Mouse (Mus musculus): ENCODE measurements around the gene Ak3.
"Not testable (repeated sequence)": the region's sequence is repeated elsewhere in the genome, so short reads cannot be mapped to it uniquely, and the experiment has no call there.

Ak3 gene

DNA sequence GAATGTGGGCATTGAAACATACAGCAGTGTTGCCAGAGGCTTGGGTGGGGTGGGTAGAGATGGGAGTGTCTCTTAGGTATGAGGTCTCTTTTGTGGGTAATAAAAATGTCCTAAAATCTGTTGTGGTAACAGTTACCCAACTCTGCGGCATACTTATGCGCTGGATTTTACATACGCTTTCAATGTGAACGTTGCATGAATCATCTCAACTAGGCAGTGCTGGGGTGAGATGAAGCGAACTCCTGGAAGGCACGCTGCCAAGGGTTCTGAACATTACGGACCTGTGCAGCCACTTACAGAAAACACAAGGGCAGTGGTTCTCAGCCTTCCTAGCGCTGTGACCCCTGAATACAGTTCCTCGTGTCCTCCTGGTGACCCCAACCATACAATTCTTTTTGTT lies 5.1 kb downstream of the Ak3 start:
- DNase-seq (ENCODE audit: low spot score), result no peak

DNA sequence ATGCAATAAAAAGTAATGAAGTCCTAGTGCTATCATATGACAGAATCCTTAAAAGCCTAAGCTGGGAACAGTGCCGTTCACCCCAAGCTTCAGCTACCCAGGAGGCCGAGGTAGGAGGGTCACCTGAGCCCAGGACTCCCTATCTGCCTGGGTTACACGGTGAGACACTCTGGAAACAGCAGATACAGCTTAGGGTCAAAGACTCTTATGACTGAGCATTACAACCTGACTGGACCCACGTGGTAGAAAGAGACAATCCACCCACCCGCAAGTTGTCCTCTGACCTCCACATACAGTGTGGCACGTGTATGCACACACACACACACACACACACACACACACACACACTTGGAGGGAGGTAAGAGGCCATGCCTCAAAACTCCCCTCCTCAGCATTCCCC lies 5.6 kb downstream of the Ak3 start:
- no peak for DNase-seq (ENCODE audit: low spot score)

DNA sequence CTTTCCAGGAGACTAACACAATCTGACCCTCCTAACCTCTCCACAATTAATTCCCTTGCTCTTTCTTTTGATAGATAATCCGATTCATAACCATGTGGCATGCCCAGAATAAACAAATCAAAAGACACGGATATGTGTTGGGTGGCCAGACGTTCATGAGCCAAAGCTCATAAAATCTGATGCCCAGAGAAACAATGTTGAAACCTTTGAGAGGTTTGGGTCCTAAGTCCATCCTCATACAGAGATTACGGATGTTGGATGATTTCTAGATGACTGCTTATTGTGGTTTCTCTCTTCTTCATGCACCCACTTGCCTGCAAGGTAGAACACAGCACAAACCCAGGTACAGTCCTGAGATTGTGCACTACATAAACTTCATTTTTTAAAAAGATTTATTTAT lies 7.6 kb downstream of the Ak3 start:
- no peak for DNase-seq (ENCODE audit: low spot score)

DNA sequence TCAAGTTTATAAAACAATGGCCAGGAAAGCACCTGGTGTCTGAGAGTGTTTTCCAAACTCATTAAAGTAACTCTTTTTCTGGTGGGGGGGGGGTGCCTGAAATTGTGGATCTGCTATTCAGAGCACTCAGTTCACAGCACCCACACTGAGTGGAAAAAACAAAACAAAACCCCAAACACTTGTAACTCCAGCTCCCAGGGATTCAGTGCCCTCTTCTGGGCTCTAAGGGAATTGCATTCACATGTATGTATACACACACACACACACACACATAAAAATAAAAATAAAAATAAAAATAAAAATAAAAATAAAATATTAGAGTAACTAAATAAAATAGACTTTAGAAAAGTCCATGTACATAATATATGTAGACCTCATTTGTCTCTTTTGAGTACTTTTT lies 8.4 kb downstream of the Ak3 start:
- no peak for DNase-seq (ENCODE audit: low spot score)

DNA sequence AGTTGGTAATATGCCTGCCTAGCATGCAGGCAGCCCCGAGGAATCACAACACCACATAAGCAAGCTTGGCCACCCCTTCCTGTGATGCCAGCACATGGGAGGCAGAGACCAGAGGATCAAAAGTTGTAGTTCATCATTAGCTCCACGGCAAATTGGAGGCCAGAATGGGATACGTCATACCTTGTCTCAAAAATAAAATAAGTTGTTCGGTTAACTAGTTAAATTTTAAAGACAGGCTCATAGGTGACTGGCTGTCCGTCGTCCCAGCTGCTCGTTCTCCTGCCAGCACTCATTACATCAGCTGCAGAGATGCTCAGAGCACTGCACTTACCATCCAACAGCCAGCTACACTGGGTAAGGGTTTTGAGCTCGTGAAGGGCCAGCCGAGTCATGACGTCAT lies 10.2 kb downstream of the Ak3 start:
- DNase-seq (ENCODE audit: low spot score), result no peak

DNA sequence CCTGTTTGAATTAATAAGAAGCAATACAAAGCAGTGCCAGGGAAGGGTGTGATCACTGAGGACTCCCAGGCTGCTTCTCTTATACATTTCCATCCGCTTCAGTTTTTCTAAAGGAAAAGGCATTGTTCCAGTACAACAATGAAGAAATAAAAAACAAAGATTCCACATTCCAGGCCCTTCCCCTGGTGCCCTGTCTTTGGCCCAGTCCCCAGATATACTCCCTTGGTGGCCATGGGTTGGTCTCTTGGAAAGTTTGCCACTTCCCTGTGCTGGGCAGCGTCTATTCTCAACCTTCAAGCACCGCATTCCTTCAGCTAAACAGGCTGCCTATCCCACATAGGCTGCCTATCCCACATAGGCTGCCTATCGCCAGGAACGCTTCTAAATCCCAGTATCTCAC lies 10.7 kb downstream of the Ak3 start:
- DNase-seq (ENCODE audit: low spot score), result no peak

DNA sequence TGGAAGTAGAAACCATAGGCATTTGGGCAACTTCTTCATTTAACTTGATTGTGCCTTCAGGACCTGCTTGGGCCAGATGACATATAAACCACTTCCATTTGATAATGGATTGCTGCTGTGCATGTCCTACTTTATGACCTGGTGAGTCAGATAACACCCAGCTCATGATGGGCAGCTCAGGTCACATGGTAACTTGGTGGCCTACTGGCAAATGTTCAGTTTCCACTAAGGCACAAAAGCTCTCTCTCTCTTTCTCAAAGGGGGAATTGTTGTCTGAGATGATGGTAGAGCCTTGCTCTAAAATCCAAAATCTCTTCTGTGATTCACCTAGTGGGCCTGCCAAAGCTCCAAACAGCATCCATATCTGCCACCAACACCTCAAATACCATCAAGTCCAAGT lies 15.1 kb downstream of the Ak3 start:
- DNase-seq (ENCODE audit: low spot score), result no peak

DNA sequence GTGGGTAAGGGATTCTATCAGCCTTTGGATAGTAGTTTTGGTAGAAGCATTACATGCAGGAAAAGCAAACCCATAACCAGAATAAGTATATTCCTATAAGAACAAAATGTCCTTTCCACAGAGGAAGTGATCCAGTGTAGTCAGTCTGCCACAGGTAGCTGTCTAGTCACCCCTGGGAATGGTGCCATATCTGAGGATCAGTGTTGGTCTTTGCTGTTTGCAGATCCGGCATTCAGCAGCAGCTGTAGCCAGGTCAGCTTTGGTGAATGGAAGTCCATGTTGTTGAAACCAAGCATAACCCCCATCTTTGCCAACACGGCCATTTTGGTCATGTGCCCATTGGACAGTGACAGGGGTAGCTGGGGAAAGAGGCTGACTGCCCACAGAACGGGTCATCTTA lies 16.0 kb downstream of the Ak3 start:
- DNase-seq (ENCODE audit: low spot score), result no peak

DNA sequence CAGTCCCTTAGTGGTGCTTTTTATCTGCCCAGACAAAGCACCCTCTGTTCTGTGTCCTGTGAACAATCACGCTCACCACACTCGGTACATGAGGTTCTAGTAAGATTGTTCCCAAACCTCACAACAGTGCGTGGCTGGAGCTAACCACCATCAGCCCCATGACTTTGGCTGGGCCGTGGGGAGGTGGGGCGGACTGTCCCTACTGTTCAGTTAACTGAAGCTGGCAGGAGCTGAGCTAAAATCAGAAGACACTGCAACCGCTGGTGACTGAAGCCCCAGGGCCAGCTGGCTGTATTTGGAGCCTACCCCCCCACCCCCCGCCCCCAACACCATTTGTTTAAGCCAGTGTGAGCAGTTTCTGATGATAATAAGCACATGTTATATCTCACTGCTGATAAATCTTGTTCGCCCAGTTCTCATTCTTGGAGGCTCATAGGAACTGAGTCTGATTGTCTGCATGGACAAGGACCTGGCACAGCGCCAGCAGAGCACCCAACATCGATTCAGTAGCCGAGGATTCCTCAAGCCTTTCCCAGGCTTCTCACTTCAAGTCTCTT lies 23.3 kb downstream of the Ak3 start:
- DNase-seq (ENCODE audit: low spot score), result peak; percentile 64

DNA sequence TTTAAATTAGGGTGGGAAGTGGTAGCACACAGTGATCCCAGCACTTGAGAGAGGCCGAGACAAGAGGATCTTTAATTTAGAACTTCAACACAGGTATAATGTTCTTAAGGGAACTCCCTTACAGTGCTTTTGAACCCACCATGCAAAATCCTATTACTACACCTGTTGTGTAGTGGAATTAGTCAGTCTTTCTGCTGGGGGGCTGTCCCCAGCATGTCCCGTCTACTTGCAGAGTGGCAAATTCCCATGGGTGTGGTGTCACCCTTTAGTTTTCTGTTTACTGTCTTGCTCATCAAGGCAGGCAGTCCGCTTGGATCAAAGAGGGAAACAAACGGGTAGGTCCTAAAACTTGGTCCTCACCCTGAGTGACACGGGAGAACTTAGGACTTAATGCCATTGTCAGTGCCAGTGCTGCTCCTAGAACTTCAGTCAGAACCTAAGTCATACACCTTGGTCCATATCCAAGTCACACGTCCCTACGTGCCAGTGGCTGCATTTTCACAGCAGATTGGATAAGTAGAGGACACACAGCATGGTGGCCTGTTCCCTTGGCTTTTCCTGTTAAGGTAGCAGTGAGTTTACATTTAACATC lies 25.9 kb downstream of the Ak3 start:
- no peak for DNase-seq (ENCODE audit: low spot score)

DNA sequence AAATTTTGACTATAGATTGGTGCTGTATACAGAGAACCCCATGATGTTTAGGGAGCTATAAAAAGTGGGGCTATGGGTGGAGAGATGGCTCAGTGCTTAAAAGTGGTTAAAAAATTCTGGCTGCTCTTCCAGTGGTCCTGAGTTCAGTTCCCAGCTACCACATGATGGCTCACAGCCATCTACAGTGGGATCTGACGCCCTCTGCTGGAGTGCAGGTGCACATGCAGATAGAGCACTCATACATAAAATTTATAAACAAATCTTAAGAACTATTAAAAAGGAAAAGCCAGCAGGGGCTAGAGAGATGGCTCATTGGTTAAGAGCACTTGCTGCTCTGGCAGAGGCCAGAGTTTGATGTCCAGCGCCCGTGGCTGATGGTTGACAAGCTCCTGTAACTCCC lies 28.1 kb downstream of the Ak3 start:
- no peak for DNase-seq (ENCODE audit: low spot score)

DNA sequence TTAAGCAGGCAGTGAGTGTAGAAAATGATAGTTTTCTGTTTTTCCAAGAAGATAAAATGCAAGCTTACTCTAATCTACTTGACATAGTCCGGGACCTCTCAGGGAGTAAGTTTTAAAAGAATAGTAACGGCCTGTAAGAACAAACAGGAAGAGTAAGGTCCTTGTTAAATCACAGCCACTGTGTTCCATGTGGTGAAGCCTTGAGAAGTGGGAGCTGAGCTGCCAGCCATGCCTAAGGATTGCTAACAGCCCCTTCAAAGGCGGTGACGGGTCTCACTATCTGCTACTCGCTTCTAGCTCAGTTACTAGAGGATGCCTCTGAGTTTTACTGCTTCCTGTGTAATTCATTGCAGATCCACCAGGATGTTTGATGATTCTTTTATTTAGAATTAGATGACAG lies 31.0 kb downstream of the Ak3 start:
- DNase-seq (ENCODE audit: low spot score), result no peak

DNA sequence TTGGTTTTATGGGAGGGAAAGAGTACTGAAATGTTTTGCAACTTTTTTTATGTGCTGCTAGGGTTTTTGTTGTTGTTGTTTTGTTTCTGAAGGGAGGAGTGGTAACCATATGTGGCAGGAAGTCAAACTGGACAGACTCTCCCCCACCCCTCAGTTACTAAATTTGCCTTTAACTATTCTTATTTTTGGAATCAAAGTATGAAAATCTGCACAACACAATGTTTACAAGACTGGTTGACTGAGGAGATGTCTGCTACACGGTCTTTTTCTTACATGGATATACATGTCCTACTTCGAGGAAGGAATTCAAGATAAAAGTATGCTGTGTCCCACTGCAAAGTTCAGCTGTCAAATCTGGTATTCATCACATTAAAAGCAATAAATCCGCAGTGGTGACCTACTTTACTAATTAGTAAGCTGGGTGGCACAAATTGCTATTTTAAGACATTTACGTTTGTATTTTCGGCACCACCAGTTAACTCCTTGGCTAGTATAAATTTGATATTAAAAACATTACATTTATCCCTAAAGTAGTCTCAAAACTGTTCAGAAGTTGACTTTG lies 31.5 kb downstream of the Ak3 start:
- DNase-seq (ENCODE audit: low spot score), result no peak

DNA sequence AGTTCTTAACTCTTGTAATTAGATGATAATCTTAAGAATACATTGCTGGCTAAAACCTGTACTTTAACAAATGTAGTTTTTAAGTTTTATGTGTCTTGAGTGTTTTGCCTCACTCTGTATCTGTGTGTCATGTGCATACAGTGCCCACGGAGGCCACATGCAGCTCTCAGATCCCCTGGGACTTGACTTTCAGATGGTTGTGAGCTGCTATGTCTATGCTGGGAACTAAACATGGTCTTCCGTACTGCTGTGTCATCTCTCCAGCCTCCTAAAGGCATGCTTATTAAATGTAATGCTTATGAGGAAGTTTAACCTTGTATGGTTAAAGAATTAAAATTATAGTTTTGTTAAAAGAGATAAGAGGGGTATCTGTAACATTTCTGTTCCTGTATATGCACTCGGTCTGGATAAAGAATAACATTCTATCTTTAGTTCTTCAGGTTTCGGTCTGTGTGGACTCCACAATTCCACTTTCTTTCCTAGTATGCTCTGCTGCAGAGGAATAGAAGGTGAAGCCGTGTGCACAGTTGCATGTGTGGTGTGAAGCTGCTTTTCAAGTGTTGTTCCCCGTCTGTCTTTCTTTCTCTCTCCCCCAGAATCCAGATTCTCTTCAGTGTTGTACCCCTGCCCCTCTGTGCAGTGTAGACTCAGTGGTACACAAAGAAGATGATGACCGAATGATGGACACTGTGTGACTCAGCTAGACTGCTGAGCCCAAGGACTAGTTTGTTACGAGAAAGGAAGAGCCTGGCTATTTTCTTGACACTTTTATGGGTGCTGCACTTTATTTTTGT lies 32.2 kb downstream of the Ak3 start:
- no peak for DNase-seq (ENCODE audit: low spot score)

DNA sequence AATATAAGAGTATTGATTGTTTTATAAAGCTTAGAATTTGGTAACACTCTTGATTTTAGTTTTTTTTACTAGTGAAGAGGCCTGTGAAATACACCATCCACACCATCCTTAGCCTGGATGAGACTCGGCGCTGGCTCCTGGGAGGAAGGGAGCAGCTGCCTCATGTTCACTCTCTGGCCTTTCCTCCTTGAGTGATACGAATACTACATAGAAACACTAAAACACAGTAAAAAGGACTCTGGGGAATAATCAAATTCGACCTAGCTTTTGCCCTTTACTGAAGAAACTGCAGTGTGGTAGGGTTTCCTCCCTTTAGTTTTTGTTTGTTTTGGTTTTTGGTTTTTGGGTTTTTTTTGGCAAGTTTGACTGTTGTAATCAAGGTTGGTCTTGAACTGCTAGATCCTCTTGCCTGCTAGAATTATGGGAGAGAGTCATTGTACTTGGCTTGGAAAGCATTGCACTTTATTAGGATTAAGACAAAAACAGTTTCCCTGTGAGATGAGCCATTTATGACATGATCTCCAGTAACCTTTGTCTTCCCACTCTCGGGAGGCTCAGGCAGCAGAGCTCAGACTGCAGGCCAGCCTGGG lies 33.2 kb downstream of the Ak3 start:
- DNase-seq (ENCODE audit: low spot score), result no peak

DNA sequence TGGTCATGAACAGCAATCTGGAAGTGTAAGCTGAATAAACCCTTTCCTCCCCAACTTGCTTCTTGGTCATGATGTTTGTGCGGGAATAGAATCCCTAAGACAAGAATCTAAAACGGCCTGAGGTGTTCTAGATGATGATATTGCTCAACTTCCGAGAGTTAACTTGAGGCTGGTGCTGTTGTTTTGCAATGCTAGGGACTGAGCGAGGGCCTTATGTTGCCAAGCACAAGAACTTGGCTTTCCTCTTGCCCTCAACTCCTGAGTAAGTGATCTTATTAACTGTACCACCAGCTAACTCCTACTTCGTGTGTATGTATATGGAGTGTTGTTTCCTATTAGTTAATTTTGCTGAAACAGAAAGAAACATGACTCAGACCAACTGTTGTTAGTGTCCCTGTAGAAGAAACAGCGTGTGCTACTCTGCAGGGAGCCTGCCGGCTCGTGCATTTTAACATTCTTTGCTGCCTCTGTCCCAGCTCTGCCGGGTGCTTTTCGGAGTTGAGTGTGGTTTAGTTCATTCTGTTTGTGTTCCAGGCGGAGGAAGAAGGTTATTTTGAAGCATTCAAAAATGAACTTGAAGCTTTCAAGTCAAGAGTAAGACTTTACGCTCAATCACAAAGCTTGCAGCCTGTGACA lies 36.3 kb downstream of the Ak3 start:
- DNase-seq (ENCODE audit: low spot score), result no peak

DNA sequence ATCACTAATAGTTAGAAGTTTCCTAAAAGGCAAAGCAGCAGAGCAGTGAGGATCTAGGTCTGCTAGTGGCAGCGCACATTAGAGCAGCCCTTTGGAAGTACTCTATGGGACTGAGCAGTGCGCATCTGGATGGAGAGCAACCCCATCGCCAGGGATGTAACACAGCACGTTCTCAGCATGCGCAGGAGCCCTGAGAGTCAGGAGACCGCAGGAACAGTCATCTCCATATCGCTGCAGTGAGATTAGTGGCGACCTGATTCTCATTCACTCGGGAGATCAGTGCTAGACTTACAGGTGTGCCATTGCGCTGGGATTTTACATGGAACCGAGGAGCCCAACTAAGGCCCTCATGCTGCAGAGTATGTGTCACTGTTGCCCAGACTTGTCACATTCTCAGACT lies 38.7 kb downstream of the Ak3 start:
- no peak for DNase-seq (ENCODE audit: low spot score)

DNA sequence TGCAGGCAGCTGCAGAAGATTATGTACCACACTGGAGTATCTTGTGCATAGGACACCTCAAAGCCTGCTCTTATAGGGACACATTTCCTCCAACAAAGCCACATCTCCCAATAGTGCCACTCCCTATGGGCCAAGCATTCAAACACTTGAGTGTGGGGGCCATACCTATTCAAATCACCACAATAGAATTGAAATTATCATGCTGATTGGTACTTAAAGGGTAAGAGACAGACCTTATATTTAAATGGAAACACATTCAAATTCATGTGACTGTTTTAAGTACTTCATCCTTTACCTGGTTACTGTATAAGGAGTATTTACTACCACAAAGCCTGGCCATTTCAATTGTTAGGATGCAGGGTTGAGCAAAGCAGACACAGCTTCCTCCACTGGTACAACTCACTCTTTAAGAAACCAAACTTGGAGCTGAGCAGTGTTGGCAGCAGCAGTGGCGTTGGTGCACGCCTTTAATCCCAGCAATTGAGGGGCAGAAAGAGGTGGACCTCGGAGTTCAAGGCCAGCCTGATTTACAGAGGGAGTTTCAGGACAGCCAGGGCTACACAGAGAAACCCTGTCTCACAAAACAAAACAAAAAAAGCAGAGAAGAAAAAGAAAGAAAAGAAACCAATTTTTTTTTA lies 39.6 kb downstream of the Ak3 start:
- no peak for DNase-seq (ENCODE audit: low spot score)

DNA sequence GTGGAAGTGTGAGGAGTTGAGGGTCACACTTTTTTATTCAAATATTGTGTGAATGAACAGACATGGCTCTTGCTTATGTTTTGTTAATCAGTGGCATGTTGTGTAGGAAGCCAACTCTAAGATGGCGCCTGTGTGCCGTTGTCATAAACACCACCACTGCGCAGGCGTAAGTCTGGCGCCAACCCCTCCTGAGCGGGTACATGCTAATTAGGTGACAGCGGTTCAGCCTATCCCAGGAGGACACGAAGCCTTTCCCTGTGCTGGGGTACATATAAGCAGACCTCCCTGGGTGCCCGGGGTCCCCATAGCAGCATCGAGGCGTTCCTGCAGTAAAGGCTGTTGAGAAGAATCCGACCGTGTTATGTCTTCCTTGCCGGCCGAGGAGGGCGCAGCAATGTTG lies 47.4 kb downstream of the Ak3 start:
- not testable (repeated sequence) for DNase-seq (ENCODE audit: low spot score)

DNA sequence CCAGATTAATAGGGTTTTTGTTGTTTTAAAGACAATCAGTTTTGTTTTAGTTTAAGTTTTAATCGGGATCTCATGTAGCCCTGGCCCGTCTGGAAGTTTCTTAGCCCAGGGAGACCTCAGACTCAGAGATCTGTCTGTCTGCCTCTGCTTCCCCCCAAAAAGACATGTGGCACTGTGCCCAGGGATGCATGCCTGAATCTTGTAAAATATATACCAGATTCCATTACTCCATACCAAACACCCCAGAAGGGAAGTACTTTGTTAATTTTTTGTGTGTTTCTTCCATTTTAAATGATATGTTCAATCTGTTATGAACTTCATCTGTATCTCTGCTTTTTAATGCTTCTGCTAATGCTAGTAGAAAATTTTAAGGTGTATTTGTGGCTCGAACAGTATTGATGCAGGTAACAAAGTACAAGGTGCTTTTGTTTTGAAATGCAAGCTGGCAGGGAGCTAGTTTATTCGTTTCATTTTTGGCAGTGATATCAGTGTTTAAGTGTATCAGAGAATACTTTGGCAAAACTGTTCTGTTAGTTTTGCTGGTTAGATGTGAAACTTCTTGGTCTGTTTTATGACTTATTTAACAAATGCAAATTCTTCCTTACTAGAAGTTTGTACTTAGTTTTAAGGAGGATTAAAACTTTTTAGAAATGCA lies 49.7 kb downstream of the Ak3 start:
- no peak for DNase-seq (ENCODE audit: low spot score)

DNA sequence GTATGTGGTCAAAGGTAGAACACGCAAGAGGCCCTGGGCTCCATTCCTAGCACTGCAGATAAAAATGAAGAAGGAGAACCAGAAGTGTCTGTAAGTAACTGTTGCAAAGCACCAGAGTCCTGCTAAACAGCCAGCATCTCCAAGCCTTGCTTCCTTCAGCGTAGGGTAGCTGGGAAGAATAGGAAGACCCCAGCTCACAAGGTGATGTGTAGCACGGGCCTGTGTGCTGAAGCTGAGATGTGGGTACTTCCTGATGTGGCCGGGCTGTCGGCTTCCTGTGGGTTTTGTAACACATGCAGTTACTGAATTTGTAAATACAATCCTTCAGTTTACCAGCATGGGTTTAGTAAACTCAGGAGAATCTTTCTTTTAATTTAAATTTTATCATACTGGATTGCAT lies 52.4 kb downstream of the Ak3 start:
- no peak for DNase-seq (ENCODE audit: low spot score)

DNA sequence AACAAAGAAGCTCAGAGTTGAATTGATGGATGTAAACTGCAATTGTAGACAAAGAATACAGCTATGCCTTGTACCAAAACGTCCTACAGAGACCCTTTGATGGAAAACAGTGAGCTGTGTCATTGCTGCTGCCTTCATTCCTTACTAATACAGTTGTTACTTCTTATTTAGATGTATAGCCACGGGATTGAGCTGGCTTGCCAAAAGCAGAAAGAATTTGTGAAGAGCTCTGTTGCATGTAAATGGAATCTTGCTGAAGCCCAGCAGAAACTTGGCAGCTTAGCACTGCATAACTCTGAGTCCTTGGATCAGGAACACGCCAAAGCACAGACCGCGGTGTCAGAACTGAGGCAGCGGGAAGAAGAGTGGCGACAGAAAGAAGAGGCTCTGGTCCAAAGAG lies 52.9 kb downstream of the Ak3 start:
- DNase-seq (ENCODE audit: low spot score), result peak; percentile 53
